Mouse (Mus musculus): ENCODE data around the gene Sik2.

DNA sequence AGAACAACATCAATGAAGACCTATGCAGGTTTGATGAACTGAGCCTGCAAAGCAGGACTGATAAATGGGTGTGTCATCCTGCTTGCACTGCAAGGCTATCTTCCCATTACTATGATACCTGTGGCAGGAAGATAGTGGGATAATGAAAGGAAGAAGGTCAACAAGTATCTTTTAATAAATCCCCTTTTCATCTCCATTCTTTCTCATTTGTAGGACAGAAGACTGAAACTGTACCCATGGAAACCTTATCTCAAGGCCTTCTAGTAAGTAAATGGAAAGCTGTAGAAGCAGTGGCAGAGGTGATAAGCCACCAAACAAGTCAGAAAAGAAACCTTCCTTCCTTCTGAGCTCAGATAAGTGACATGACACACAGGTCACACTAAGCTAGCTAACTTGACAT, 84.4 kb downstream of the Sik2 start:
- TF ChIP-seq CTCF (IDR thresholded peaks at IDR 0.05; ENCODE audit: low read depth) (no peak), EP300 (IDR thresholded peaks at IDR 0.05; ENCODE audit: low read depth) (no peak)

Measured in heart, postnatal 0 days (tissue).